Mouse (Mus musculus): ENCODE results near the gene Ptprd.

DNA sequence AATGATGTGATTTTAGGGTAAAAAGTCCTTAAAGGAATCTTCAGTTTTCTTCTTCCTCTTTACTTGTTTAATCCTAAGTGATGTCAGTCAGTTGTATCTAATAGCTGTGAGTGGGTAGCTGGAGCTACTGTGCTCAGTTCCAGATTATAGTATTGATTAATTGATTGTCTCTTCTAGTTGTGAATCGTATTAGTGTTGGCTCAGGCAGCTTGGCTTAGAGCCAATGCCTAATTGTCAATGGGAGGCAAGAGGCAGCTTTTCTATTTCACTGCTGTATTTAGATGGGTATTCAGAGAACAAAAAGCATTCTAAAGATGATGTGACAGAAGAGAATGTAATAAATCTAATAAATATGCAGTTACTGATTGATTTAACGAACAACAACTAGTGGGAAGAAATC is 1461.1 kb downstream of the Ptprd start:
- TF ChIP-seq CTCF (IDR thresholded peaks at IDR 0.05; ENCODE audit: extremely low read depth, insufficient read depth, insufficient read length, insufficient replicate concordance) (no peak), POLR2A (IDR thresholded peaks at IDR 0.05; ENCODE audit: low read depth, low read length) (no peak)
